Mouse (Mus musculus) CH12.LX (cell line): ENCODE results near the gene Atp2c2.

Source experiments
- CTCF ChIP-seq, 2 experiments: IDR thresholded peaks in 1 of 2; conservative IDR thresholded peaks in 1 of 2; 2 replicates each; pipeline ENCODE4 v1.5.1; 2011 to 2012; ENCODE audit warnings: low read depth in 2 of 2, low read length in 2 of 2, improper control_type of control experiment in 1 of 2, inconsistent platforms in 1 of 2, mild to moderate bottlenecking in 1 of 2, moderate library complexity in 1 of 2
- EP300 ChIP-seq: IDR thresholded peaks from 2 replicates; pipeline ENCODE4 v1.6.1; 2011; ENCODE audit warnings: low read length, improper control_type of control experiment
- HCFC1 ChIP-seq: IDR thresholded peaks from 2 replicates; pipeline ENCODE4 v1.6.1; 2012; ENCODE audit warnings: low read depth, mild to moderate bottlenecking, inconsistent platforms, low read length, improper control_type of control experiment
- MEF2A ChIP-seq: IDR thresholded peaks from 2 replicates; pipeline ENCODE4 v1.6.1; 2014; ENCODE audit warnings: low read depth, mild to moderate bottlenecking, inconsistent platforms, low read length, improper control_type of control experiment, borderline replicate concordance
- MXI1 ChIP-seq: IDR thresholded peaks from 2 replicates; pipeline ENCODE4 v1.6.1; 2011; ENCODE audit warnings: mild to moderate bottlenecking, low read depth, low read length, improper control_type of control experiment
- RCOR1 ChIP-seq: conservative IDR thresholded peaks from 2 replicates; pipeline ENCODE4 v1.6.1; 2012; ENCODE audit warnings: low read depth, mild to moderate bottlenecking, inconsistent platforms, low read length, improper control_type of control experiment
- SIN3A ChIP-seq: IDR thresholded peaks from 2 replicates; pipeline ENCODE4 v1.6.1; 2012; ENCODE audit warnings: low read length, improper control_type of control experiment, inconsistent platforms
- UBTF ChIP-seq: IDR thresholded peaks from 2 replicates; pipeline ENCODE4 v1.6.1; 2012; ENCODE audit warnings: low read depth, mild to moderate bottlenecking, inconsistent platforms, low read length, improper control_type of control experiment, moderate library complexity
- USF2 ChIP-seq: conservative IDR thresholded peaks from 2 replicates; pipeline ENCODE4 v1.6.1; 2011; ENCODE audit warnings: low read depth, low read length, improper control_type of control experiment

- no peak for TF ChIP-seq SIN3A
- no peak for TF ChIP-seq HCFC1
- TF ChIP-seq MXI1: no peak
- TF ChIP-seq UBTF: no peak
- no peak for TF ChIP-seq CTCF (conservative IDR thresholded peaks at IDR 0.05 in 1 of 2, IDR thresholded peaks at IDR 0.05 in 1 of 2; ENCODE audit: low read depth in 2 of 2, low read length in 2 of 2)
- no peak for TF ChIP-seq USF2
- TF ChIP-seq MEF2A: no peak
- TF ChIP-seq EP300: no peak
- TF ChIP-seq RCOR1: no peak
These were observed 98.6 kb downstream of the Atp2c2 start for GRCm38 (mm10) chr8:119798170-119798964.
